Mouse (Mus musculus) heart, adult 9 months (tissue): Measurements from ENCODE around the gene Hbb-bh1.
"Not testable (repeated sequence)": the region's sequence is repeated elsewhere in the genome, so short reads cannot be mapped to it uniquely, and the experiment has no call there.

Experiments used
- DNase-seq, 2 experiments: peaks; one replicate each; pipeline ENCODE4 v3.0.0; 2022; ENCODE audit warnings: low spot score in 2 of 2

Hbb-bh1 gene

GRCm38 (mm10) chr7:103843034-103843433 lies at the start of gene Hbb-bh1:
Hbb-bh1 (minus strand) TSS chr7:103843164.
- no peak for DNase-seq

- DNase-seq = no peak
Measured at GRCm38 (mm10) chr7:103886152-103886551, 43.2 kb upstream of the Hbb-bh1 start, which contains the start of gene Olfr66. Olfr66 (minus strand) TSS chr7:103886252.

GRCm38 (mm10) chr7:103877093-103877492 lies 34.1 kb upstream of the Hbb-bh1 start:
- no peak for DNase-seq

DNA sequence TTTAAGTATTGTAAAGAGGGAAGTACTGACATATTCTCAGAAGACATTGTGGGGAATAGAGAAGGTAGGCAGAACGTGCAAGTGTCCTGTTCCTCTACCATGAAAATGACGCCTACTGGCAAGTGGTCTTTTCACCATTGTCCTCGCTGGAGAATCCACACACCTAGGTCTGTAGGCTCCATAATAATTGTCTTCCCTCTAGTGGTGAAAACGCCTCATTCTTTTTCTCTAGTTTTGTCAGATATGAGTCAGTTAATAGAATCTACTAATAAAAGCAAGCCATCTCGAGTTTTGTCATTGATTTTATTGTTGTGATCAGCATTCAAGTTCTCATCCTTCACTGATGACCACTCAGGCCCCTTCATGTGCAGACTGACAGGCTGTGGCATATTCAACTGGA lies 31.5 kb upstream of the Hbb-bh1 start:
- no peak for DNase-seq

GRCm38 (mm10) chr7:103873064-103873463 lies 30.1 kb upstream of the Hbb-bh1 start:
- no peak for DNase-seq

- no peak for DNase-seq
Measured at GRCm38 (mm10) chr7:103870667-103871066, 27.7 kb upstream of the Hbb-bh1 start.

GRCm38 (mm10) chr7:103865716-103866115 lies 22.8 kb upstream of the Hbb-bh1 start:
- no peak for DNase-seq

DNA sequence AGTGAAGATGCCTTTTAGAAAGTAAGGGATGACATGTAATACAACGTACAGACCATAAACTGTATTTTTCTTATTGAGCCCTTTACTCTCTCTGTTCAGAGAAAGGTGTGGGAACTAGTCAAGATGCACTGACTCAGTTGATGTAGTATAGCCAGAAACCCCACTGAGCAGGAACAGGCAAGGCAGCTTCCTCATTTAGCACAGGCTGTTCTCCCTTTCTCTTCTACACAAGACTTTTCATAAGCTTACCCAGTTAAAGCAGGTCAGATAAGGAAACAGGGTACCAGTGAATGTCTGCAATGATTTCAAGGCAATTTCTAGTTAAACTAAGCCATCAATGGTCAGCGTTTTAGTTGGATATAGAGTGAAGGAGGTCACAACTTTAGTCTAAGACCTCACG lies 18.6 kb upstream of the Hbb-bh1 start:
- DNase-seq = no peak

DNA sequence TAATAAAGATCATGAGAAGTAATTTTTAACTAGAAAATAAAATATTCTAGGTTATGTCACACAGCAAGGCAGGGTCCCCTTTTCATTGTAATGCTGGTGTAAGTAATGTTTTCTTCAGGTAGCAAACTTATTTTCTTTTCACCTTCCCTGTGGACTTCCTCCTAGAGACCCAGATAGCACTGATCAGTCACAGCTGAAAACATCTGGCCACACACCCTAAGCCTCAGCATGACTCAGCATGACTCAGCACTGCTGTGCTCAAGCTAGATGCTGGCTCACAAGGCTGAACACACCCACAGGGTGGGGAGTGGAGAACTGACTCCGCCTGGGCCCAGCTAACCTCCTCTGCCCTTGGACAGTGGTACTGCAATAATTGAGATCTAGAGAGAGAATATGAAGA lies 17.9 kb upstream of the Hbb-bh1 start:
- peak; percentile 32 to 52 for DNase-seq

- no peak for DNase-seq
Measured at GRCm38 (mm10) chr7:103859076-103859475, 16.1 kb upstream of the Hbb-bh1 start.

- DNase-seq = no peak
Measured at GRCm38 (mm10) chr7:103854669-103855068, 11.7 kb upstream of the Hbb-bh1 start.

GRCm38 (mm10) chr7:103853090-103853489 lies 10.1 kb upstream of the Hbb-bh1 start, which contains the start of gene Hbb-y:
Hbb-y (minus strand) TSS chr7:103853216.
- no peak for DNase-seq

DNA sequence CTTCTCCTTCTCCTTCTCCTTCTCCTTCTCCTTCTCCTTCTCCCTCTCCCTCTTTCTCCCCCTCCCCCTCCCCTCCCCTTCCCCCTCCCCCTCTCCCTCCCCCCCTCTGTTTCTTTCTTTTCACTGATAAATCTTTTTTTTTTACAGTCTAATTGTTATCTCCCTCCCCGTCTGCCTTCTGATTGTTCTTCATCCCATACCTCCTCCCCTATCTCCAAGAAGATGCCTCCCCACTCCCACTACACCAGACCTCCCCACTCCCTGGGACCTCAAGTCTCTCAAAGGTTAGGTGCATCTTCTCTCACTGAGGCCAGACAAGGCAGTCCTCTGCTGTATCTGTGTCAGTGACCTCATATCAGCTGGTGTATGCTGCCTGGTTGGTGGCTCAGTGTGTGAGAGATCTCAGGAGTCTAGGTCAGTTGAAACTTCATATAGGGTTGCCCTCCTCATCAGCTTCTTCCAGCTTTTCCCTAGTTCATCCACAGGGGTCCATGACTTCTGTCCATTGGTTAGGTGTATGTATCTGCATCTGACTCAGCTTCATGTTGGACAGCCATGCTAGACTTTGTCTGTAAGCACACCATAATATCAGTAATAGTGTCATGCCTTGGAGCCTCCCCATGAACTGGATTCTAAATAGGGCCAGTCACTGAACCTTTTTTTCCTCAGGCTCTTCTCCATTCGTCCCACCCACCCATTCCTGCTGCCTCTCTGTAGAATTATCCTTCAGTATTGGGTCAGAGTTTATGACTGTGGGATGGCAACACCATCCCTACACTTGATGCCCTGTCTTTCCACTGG lies 1.8 kb upstream of the Hbb-bh1 start:
- DNase-seq = no peak

- DNase-seq = no peak
Measured at GRCm38 (mm10) chr7:103840268-103840667, 2.7 kb downstream of the Hbb-bh1 start, which contains the start of gene Hbb-bh2. Hbb-bh2 (minus strand) TSS chr7:103840520.

- no peak for DNase-seq
Measured at GRCm38 (mm10) chr7:103827808-103828207, 15.2 kb downstream of the Hbb-bh1 start, which contains the start of gene Hbb-bs. Hbb-bs (minus strand) TSS chr7:103828096.

DNA sequence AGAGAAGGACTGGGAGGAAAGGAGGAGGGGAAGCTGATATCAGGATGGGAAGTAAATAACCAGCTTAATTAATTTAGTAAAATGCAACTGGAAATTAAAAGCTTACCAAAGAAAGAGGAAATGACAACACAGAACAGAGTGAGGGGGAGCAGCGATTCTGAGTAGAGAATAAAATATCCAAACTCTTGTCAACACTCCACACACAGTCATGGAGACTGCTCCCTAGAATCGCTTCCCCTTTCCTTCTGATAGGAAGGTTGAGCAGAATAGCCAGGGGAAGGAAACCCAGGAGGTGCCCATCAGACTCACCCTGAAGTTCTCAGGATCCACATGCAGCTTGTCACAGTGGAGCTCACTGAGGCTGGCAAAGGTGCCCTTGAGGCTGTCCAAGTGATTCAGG lies 15.8 kb downstream of the Hbb-bh1 start:
- not testable (repeated sequence) for DNase-seq

DNA sequence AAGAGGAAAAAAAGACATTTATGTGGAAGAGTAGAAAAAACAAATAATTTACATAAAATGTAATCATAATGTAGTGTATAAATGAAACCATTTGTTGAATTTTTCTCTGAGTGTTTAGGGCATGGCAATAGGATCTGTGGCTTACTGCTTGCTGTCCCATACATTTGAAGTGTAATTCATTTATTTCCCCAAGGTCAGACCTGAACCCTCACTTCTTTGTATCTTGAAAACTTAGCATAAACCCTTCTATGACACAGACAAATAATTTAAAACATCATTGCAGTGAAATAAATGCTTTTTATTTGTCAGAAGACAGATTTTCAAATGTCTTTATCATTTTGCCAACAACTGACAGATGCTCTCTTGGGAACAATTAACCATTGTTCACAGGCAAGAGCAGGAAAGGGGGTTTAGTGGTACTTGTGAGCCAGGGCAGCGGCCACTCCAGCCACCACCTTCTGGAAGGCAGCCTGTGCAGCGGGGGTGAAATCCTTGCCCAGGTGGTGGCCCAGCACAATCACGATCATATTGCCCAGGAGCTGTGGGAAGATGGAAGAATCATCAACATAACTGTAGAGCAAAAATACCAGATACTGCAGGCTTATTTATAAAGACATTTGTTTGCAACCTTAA lies 16.6 kb downstream of the Hbb-bh1 start:
- DNase-seq = no peak

DNA sequence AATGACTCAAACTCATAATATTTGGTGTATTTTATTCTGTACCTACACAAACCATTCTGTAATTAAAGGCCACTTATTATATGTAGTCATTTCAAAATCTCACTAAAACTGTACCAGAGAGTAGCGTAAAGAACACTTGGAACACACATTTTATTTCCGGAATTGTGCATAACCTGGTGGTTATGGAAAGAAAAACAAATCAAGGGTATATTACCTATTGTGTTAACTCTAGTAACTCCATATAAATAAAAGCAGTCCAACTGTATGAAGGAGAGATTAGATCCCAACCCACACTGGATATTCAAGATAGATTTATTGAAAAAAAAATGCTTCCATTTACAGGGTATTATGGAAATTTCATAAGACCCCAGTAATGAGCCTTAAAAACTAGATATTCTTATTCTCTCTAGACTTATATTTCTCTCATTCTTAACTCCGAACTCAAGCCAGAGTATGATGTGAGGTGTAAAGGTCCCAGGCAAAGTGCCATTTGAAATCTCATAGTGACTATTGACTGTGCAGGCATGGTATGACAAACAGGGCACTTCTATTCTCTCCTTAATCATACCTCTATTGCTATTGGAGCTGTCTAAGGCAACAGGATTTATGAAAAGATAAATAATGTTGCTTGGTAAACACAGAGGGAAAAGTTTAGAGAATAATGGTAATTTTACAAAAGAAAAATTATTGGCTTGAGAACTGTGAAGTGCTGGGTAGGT lies 17.3 kb downstream of the Hbb-bh1 start:
- no peak for DNase-seq

GRCm38 (mm10) chr7:103824597-103824996 lies 18.4 kb downstream of the Hbb-bh1 start:
- no peak for DNase-seq

- not testable (repeated sequence) for DNase-seq
Measured at GRCm38 (mm10) chr7:103815085-103815484, 27.9 kb downstream of the Hbb-bh1 start.

- no peak for DNase-seq
Measured at GRCm38 (mm10) chr7:103813766-103814165, 29.2 kb downstream of the Hbb-bh1 start, which contains the start of gene Hbb-bt. Hbb-bt (minus strand) TSS chr7:103813996.

- not testable (repeated sequence) for DNase-seq
Measured at GRCm38 (mm10) chr7:103813152-103813551, 29.8 kb downstream of the Hbb-bh1 start.
